Mouse (Mus musculus) cerebellum, adult (tissue): ENCODE results near the gene Sco2.

Experiments used
- ATAC-seq: cut with Nextera tagmentation; 2 replicates; pipeline ENCODE4 v1.9.2; 2017; ENCODE audit warnings: mild to moderate bottlenecking, moderate library complexity, mixed read lengths; ENCODE audit not compliant: insufficient number of reproducible peaks, low FRiP score, low TSS enrichment

Sco2 gene

DNA sequence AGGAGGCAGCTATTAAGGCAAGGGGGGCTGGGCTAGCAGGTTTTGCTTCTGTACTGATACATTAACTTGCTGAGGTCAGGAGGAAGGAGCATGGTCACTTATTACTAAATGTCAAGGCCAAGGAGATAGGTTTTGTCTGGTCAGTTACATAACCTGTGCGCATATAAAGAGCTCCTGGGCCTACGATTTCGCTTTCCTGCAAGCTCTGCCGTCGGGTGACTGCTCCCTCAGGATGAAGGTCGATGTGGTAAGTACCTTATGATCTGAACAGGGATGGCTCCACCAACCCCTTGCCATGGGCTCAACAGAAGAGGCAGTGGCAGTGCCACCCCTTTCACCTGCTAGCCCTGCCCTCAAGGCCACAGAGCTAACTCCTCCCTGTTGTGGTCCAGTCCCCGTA, 39.4 kb downstream of the Sco2 start, which contains the start of gene Miox:
Gene Miox, plus strand, starts transcription at position 128 of the 400 bp plus-strand sequence.
- no peak for ATAC-seq

DNA sequence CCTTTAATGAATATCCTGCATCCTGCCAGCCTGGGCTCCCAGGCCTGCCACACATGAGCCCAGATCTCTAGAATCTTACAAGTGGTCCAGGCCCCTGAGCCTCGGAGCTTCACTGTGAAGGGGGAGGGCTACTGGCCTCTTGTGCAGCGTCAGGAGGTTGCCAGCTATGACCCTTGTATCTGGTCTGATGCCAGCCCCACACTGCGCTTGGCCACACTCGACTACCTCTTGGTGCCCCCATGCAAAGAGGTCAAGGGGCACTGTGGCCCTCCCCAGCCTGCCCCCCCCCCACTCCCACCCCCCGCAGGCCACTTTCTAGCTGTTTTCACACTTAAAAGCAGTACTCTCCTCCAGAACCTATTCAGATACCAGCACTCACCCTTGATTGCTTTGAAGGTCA, 47.2 kb downstream of the Sco2 start:
- ATAC-seq = no peak

DNA sequence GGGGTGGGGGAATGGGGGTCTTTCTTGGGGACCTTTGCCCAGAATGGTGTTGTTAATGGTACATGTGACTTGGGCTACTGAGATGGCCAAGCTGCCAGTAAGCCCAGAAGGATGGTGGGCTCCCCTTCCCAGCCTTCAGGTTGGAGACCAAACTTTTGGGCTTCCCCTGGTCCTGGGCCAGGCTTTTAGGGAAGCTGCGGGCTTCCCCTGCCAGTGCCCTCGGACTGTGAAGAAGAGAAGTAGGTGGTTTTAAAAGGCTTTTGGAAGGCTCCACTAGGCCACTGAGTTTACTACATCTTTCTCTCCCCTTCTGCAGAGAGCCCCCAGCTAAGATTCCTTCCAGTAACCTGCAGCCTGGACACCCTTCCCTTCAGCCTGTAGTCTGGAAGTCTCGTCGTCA, 50.0 kb downstream of the Sco2 start:
- no peak for ATAC-seq

DNA sequence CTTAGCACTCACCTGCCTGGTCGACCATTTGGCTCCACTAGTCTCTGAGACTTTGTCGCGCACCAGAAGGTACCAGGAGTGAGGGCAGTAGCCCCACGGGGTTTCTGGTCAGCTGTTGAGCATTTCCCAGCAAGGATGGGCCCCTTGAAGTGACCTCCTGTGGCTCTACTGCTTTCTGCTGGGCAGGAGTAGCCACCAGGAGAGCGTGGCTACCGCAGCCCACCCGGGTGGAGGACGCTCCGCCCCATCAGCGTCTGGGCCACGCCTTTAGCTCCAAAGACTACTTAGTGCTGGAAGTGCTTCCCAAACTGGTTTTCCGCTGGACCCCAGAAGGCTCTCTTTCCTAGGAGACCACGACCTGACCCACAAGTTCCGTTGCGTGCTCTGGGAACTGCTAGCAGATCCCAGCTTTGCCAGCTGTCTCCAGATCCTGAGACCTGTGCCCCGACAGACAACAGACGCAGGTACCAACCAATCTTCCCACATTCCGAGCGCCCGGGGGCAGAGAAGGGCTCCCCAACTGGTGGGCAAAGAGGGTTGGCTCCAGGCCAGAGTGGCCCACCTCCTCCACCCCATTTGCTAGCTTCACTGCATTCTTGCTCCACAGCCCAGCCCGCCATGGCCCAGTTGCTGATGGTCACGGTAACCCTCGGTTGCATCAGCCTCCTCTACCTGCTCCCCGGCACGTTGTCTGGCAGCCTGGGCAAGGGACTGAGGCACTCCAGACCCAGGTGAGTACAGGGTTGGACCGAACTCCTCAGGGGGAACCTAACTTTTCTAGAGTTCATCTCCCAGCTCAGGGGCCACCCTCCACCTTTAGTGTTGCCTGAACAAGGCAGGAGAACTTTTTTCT, 50.8 kb downstream of the Sco2 start, which contains the start of gene Adm2:
Gene Adm2, plus strand, starts transcription at position 51 of the 853 bp plus-strand sequence.
- ATAC-seq = no peak
